Mouse (Mus musculus): Measurements from ENCODE around the gene Bbs1.
"Not testable (repeated sequence)": the region's sequence is repeated elsewhere in the genome, so short reads cannot be mapped to it uniquely, and the experiment has no call there.

The Bbs1 gene

GRCm38 (mm10) chr19:4883961-4884360 lies 22.5 kb downstream of the Bbs1 start:
- DNase-seq (ENCODE audit: low spot score in 2 of 2), result no peak

- DNase-seq (ENCODE audit: low spot score in 2 of 2), result no peak
Observed at GRCm38 (mm10) chr19:4879324-4879703, 27.1 kb downstream of the Bbs1 start.

DNA sequence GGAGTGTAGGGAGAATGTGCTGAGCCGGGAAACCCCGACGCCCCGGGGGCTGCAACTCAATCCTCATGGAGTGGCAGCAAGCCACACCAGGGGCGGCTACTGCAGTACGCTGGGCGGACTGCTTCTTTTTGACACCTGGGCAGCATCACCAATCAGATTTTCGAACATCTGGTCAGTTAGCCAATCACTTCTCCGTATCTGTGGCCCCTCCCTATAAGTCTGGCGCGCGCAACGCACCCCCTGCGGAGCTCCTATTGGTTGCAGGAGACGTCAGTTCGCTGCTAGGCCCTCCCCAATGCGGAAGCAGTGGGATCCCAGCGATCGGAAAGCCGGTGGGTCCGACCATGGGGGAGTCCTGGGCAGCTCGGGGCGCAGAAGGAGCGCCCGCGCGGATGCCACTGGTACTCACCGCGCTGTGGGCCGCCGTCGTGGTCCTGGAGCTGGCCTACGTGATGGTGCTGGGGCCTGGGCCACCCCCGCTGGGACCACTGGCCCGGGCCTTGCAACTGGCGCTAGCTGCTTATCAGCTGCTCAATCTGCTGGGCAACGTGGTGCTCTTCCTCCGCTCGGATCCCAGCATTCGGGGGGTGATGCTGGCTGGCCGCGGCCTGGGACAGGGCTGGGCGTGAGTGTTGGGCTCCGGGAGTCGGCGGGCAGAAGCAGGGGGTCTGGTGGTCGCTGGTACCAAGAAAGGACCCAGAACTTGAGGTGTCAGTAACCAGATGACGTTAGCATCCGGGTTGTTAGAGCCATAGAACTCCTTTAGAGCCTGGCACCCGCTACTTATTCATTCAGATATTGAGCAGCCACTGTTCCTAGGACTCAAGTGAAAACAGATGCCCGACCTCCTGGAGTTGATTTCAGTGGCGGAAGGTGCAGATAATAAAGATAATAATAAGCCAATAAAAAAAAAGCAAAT lies 27.8 kb downstream of the Bbs1 start, which contains the start of gene Zdhhc24:
Gene Zdhhc24, plus strand, starts transcription at position 264 of the 919 bp plus-strand sequence.
- peak; percentile 93 to 96 for DNase-seq (ENCODE audit: low spot score in 2 of 2)

DNA sequence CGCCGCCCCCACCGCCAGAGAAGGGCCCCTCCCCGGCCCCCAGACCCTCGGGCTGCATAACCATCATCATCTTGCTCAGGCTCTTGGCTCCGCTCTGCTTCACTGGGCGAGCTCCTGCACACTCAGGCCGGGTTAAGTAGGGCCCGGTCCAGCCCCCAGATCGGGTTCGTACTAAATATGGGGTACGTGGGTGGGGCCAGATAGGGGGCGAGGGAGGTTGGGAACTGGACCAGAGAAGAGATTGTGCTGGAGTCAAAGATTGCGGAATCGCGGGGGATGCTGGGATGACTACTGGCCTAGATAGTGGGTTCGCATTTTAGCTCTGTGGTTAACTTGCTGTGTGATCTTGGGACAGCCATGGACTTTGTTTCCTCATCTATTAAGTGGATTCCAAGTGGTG lies 28.6 kb downstream of the Bbs1 start, which contains the start of gene Actn3:
Gene Actn3, minus strand, starts transcription at position 125 of the 400 bp plus-strand sequence.
- DNase-seq (ENCODE audit: low spot score in 2 of 2), result no peak

- no peak for DNase-seq (ENCODE audit: low spot score in 2 of 2)
Observed at GRCm38 (mm10) chr19:4876755-4877154, 29.7 kb downstream of the Bbs1 start.

- no peak for DNase-seq (ENCODE audit: low spot score in 2 of 2)
Observed at GRCm38 (mm10) chr19:4876241-4876640, 30.2 kb downstream of the Bbs1 start.

GRCm38 (mm10) chr19:4874613-4875012 lies 31.8 kb downstream of the Bbs1 start:
- DNase-seq (ENCODE audit: low spot score in 2 of 2), result not testable (repeated sequence)

- DNase-seq (ENCODE audit: low spot score in 2 of 2), result peak in 1 of 2 experiments; percentile 8
Observed at GRCm38 (mm10) chr19:4865147-4865546, 41.3 kb downstream of the Bbs1 start.

DNA sequence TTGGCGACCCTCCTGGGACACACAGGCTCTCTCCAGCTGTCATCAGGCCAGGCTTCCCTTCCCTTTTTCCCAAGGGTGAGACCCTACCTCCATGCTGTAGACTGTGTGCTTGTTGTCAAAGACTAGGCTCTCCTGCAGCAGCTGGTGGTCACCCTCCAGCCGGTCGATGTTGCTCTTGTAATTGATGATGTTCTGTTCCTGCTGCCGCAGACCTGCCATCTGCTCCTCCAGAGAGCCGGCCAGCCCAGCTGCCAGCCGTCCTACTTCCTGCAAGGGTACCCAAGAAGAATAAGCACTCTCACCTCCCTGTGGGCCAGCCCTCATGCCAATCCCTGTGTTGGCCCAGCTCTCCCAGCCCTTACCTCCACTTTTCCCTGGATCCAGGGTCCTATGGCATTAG lies 43.4 kb downstream of the Bbs1 start:
- no peak for DNase-seq (ENCODE audit: low spot score in 2 of 2)

- DNase-seq (ENCODE audit: low spot score in 2 of 2), result no peak
Observed at GRCm38 (mm10) chr19:4859081-4859480, 47.3 kb downstream of the Bbs1 start.

- DNase-seq (ENCODE audit: low spot score in 2 of 2), result no peak
Observed at GRCm38 (mm10) chr19:4855951-4856350, 50.5 kb downstream of the Bbs1 start.

DNA sequence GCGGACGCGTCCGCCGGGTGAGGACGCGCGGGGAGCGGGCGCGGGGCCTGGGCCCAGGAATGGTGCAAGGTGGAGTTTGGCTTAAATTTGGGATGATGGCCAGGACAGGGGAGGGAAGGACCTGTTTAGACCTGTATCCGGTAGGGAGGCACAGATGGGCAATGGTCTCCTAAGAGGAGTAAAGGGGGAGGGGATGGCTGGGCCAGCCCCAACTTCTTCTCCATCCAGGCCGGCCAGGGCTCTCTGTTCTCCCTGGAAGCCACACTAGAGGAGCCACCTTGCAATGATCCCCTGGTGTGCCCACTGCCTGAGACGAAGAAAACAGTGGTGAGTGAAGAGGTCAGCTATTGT lies 51.0 kb downstream of the Bbs1 start:
- DNase-seq (ENCODE audit: low spot score in 2 of 2), result no peak

DNA sequence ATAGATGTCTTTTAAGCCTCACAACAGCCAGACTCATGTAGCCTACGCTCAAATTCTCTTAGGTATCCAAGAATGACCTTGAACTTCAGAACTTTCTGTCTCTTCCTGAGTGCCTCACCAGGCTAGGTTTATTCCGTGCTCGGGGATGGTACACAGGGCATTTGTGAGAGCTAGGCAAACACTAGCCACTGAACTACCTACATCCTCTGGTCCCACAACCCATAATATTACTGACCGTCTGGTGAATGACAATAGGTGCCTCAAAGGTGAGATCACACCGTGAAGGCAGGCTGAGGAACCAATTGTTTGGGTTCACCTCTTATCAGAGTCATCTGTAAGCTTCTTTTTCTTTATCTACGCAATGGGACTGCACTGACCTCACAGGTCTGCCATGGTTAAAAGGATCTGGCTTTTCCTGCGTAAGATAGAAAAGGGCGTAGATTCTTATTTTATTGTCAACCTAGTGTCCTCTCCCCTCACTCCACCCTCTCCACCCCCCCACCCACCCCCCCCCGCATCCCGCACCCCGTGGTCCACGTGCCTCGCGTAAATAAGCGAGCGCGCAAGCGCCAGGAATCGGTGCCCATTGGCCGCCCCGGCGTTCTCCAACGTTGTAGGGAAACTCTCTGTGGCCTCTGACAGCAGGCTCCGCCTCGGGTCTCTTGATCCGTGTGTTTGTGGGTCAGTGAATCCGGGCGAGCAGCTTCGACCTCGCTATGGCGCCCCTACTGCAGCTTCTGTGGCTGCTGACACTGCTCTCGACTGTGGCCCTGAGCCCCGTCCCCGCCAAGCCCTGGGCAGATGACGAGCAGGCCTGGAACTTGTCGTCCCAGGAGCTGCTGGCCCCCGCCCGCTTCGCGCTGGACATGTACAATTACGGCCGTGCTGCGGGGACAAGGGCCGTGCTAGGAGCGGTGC lies 51.6 kb downstream of the Bbs1 start, which contains the start of gene Ctsf:
Gene Ctsf, plus strand, starts transcription at position 579 of the 918 bp plus-strand sequence.
- no peak for DNase-seq (ENCODE audit: low spot score in 2 of 2)

DNA sequence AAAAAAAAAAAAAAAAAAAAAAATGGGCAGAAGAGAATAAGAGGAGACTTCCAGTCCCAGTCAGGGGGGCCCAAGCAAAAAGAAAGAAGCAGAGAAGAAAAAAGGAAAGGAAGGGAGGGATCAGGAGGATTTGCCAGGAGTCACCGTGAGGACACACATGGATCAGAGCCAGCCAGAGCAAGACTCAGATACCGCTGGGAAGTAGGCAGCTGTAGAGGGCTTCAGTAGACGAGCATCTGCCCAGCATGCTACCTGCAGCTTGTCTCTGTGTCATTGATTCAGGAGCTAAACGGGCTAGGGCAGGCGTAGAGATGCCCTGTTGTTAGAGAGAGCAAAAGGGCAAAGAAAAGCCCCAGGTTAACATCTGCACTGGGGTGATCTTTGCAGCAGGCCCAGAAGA lies 56.1 kb downstream of the Bbs1 start:
- DNase-seq (ENCODE audit: low spot score in 2 of 2), result no peak

DNA sequence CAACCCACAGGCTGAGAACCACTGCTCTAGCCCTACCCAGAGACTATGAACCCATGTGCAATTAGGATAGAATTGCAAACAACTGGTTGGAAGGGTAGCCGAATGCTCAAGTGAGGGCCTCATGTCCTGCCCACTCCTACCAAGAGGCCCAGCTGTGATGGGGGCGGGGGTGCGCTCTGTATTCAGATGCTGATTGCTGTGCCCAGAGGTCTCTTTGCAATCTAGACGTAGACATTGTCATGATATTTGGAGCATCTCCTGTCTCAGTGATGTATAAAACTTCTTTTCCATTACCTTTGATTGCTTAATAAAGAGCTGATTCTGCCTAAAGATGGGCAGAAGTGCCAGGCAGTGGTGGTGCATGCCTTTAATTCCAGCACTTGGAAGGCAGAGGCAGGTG lies 56.6 kb downstream of the Bbs1 start:
- no peak for DNase-seq (ENCODE audit: low spot score in 2 of 2)

DNA sequence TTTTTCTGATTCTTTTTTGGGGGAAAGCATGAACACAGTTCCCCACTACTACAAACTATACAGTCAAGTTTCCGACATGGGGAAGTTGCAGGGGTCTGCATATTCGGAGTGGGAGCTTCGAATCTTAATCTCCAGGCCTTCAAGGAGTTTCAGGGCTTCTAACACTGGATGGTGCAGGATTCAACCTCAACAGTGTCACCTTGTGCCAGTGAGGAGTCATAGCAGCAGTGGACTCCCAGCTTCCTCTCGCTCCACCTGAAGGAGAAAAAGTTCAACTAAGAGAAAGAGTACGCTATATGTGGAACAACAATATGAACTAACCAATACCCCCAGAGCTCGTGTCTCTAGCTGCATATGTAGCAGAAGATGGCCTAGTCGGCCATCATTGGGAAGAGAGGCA lies 58.9 kb downstream of the Bbs1 start:
- peak in 1 of 2 experiments; percentile 33 for DNase-seq (ENCODE audit: low spot score in 2 of 2)

DNA sequence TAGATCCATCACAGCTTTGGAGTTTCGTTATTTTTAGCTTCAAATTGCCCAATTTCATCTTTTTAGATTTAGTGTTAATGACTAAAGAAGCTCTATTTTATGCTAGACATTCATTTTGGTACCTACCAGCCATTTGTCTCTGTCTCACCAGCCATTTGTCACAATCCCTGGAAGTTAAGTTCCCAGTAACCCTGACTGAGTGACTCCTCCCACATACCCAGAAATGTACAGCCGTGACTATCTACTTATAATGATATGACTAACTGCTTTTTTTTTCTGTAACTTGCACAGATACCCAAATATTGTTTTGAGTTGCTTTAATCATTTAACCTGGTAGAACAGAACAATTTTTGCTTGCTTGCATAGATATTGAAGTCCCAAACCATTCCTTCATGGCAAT lies 60.6 kb downstream of the Bbs1 start:
- no peak for DNase-seq (ENCODE audit: low spot score in 2 of 2)

DNA sequence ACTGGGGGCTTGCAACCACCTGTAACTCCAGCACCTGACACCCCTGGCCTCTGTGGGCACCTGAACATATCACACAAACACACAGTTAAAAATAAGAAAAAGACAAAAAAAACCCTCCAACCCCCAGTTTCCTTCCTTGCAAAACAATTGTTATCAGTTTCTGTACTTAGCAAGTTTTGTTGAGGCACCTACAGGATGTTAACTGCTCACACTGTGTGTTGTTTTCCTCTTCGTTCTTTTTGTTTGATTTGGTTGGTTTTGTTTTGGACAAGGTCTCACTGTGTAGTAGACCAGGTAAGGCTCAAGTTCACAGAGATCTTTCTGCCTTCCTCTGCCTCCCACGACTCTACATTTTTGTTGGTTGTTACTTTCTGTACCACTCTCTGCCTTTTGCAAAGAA lies 63.8 kb downstream of the Bbs1 start:
- DNase-seq (ENCODE audit: low spot score in 2 of 2), result no peak

DNA sequence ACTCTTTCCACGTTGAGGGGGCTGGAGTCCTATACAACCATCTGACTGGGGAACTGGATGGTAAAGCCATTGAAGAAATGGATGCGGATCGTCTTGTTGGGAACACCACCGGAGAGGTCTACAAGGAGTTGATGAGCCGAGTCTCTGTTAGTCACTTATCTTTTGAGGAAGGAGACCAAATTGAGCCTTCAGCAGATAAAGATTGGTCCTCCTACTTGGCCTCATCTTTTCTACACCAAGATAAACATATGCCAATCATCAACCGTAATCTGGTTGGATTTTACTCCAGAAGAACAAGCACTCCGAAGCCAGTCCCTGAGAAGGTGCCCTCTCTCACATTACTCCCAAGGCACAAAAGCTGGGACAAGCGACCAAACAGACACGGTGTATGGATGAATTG lies 65.6 kb downstream of the Bbs1 start:
- DNase-seq (ENCODE audit: low spot score in 2 of 2), result no peak

DNA sequence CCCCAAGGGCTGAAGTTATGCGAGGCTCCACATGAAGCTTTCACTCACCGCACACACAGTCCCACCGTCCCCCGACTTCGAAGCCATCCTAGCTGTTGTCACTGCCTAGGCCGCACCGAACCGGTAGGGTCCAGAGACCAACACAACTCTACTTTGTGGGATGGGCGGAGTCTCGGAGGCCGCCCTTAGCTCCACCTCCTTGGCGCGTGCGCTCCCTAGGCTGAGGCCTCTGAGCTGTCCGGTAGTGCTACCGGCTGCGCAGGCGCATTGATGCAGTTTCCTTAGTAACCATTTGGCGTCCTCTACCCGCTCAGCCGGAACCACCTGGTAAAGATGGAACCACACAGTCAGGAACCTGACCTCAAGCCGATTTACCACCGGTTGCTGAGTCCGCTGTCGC lies 67.3 kb downstream of the Bbs1 start, which contains the start of the genes Ccs and Ccdc87:
Gene Ccs, minus strand, starts transcription at position 184 of the 400 bp plus-strand sequence.
Gene Ccdc87, plus strand, starts transcription at position 218 of the 400 bp plus-strand sequence.
- DNase-seq (ENCODE audit: low spot score in 2 of 2), result peak; percentile 91 to 93

DNA sequence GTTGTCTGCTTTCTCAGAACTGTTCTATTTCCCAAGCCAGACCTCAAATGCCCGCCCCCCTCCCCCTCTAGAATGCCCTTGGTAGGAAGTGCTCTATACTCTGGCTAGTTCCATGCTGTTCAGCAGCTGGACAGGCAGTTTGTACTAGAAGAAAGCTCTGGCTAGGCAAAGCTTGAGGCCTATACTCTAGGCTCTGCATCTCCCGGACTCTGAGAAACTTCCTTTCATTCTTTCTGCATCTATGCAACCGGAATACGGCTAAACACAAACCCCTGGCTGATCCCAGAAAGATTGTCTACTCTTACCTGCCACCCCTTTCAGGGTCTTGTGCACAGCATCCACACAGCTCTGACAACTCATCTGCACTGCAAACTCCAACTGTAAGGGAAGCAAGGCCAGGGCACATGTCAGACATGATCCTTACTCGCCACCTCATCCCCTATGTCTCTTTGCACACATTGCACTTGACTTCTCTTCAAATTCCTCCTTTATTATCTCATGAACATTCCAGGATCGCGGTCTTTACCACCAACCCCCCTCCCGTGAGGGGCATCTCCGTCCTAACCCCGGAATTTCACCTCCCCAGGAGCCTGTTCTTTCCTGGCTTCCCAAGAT lies 67.8 kb downstream of the Bbs1 start:
- DNase-seq (ENCODE audit: low spot score in 2 of 2), result no peak

- DNase-seq (ENCODE audit: low spot score in 2 of 2), result no peak
Observed at GRCm38 (mm10) chr19:4837049-4837448, 69.4 kb downstream of the Bbs1 start.

Measured in thymus, postnatal 10 days (tissue).